Mouse (Mus musculus): ENCODE data around the gene Oas1h. TPM values are rescaled to one million over a fixed set of nuclear protein-coding genes. Genes with fewer than 3 reads are reported as not detected.

Oas1h gene
- polyA plus RNA-seq, 1 experiment from 2014 or later = not detected

DNA sequence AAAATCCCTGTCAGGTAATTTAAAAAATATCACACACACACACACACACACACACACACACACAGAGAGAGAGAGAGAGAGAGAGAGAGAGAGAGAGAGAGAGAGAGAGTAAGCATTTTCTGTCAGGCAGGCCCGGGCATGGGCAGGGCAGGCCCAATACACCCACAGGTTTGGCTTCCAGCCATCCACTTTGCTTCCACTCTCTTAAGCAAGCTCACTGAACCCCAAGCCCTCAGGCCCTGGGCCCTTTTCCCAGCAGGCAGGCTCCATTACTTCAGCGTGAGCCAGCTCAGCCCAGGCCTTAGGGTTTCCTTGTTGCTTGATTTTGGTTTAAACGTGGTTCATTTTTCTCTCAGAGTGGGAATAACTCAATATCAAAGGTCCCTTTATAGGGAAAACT, 16.5 kb upstream of the Oas1h start:
- no peak overlapping the region for H3K4me3 ChIP-seq (ENCODE audit: low read length)
- no peak overlapping the region for H3K27ac ChIP-seq (ENCODE audit: low read length)
- H3K4me2 ChIP-seq (ENCODE audit: low read depth, low read length) = no peak overlapping the region
- 77% methylated on average over 3 of the region's 3 CpGs for WGBS
- H3K27me3 ChIP-seq (replicated peaks; ENCODE audit: control insufficient read depth, insufficient read depth, low read length) = no peaks in the 10 kb centered on the region
- no peaks in the 10 kb centered on the region for H3K36me3 ChIP-seq (ENCODE audit: control insufficient read depth, insufficient read depth, low read length)
- 0 out of 2 replicates have a peak overlapping the region, but pooled peaks have one; percentile 11 for H3K9ac ChIP-seq (ENCODE audit: low read depth, low read length)
- H3K4me1 ChIP-seq (ENCODE audit: control insufficient read depth, insufficient read depth, low read length) = peaks cover 6% of the 10 kb centered on the region
- no peak for ATAC-seq
- H3K9me3 ChIP-seq (ENCODE audit: control insufficient read depth, low read length) = no peaks in the 10 kb centered on the region

DNA sequence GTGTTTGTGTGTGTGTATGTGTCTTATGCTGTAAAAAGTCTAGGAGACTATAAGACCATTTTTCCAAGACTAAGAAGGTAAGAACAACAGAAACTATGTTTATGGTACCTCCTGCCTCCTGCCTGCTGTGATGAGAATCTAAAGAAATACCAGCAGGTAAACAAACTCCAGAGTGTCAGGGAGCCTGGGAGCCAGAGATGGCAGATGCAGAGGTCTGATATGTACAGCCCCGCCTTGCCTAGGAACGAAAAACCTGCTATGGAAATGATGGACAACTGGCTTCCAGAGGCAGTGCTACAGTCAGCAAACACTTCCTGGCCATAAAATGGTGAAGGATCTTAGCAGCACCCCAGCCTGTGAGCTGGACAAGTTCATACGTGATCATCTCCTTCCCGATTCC, 14.2 kb upstream of the Oas1h start, which contains the start of gene Oas1f:
Gene Oas1f, plus strand, starts transcription at position 301 of the 400 bp plus-strand sequence.
- no peaks in the 10 kb centered on the region for H3K9me3 ChIP-seq (ENCODE audit: control insufficient read depth, low read length)
- no peaks in the 10 kb centered on the region for H3K36me3 ChIP-seq (ENCODE audit: control insufficient read depth, insufficient read depth, low read length)
- no peak within 1 kb of the TSS for H3K4me2 ChIP-seq (ENCODE audit: low read depth, low read length)
- no peaks in the 10 kb centered on the region for H3K27me3 ChIP-seq (replicated peaks; ENCODE audit: control insufficient read depth, insufficient read depth, low read length)
- peaks cover 6% of the 10 kb centered on the region for H3K4me1 ChIP-seq (ENCODE audit: control insufficient read depth, insufficient read depth, low read length)
- no peak within 1 kb of the TSS for H3K27ac ChIP-seq (ENCODE audit: low read length)
- no peak within 1 kb of the TSS for H3K4me3 ChIP-seq (ENCODE audit: low read length)
- 53% methylated on average over 4 of the region's 4 CpGs for WGBS
- ATAC-seq = no peak
- H3K9ac ChIP-seq (ENCODE audit: low read depth, low read length) = no peak within 1 kb of the TSS

GRCm38 (mm10) chr5:120849601-120850136, 11.6 kb upstream of the Oas1h start:
- WGBS = 69% methylated on average over 3 of the region's 3 CpGs
- Histone ChIP-seq H3K4me3 (ENCODE audit: low read length) (no peak overlapping the region), H3K9me3 (ENCODE audit: control insufficient read depth, low read length) (no peaks in the 10 kb centered on the region), H3K27ac (ENCODE audit: low read length) (no peak overlapping the region), H3K4me2 (ENCODE audit: low read depth, low read length) (no peak overlapping the region), H3K36me3 (ENCODE audit: control insufficient read depth, insufficient read depth, low read length) (no peaks in the 10 kb centered on the region), H3K9ac (ENCODE audit: low read depth, low read length) (no peak overlapping the region), H3K4me1 (ENCODE audit: control insufficient read depth, insufficient read depth, low read length) (peaks cover 6% of the 10 kb centered on the region), H3K27me3 (replicated peaks; ENCODE audit: control insufficient read depth, insufficient read depth, low read length) (no peaks in the 10 kb centered on the region)
- ATAC-seq = no peak

GRCm38 (mm10) chr5:120859241-120859640, 2.0 kb upstream of the Oas1h start:
- Histone ChIP-seq H3K27me3 (replicated peaks; ENCODE audit: control insufficient read depth, insufficient read depth, low read length) (no peaks in the 10 kb centered on the region), H3K4me3 (ENCODE audit: low read length) (no peak overlapping the region), H3K36me3 (ENCODE audit: control insufficient read depth, insufficient read depth, low read length) (no peaks in the 10 kb centered on the region), H3K27ac (ENCODE audit: low read length) (no peak overlapping the region), H3K4me1 (ENCODE audit: control insufficient read depth, insufficient read depth, low read length) (no peaks in the 10 kb centered on the region), H3K9me3 (ENCODE audit: control insufficient read depth, low read length) (no peaks in the 10 kb centered on the region), H3K4me2 (ENCODE audit: low read depth, low read length) (no peak overlapping the region), H3K9ac (ENCODE audit: low read depth, low read length) (no peak overlapping the region)
- ATAC-seq = no peak
- 71% methylated on average over 2 of the region's 2 CpGs for WGBS

- 70% methylated on average over 3 of the region's 3 CpGs for WGBS
These were observed 4.2 kb downstream of the Oas1h start for GRCm38 (mm10) chr5:120865336-120865860.

DNA sequence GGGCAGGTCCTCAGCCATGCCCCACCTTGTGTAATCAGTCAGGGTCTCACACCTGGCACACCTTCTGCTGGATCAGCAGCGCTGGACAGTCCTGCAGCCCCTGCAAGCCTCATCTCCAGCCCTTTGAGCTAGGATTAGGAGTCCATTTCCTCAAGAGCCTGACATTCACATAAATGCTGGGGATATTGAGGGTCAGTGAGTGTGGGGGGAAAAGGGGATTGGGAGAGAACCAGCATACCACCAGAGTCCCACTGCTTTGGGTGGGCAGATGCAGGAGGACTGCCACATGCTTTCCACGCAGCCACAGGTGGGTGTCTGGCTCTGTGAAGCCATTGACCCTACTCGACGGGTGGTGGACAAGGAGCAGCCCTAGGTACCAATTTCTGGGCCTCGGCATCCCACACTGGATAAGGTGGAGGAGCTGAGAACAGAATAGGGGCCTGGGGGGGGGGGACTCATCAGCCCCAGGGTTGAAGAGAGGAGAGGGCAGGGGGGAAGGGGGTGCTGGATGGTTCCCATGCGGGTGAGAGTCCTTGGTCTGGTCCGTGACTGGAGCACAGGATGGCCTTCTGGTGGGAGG, 8.3 kb downstream of the Oas1h start:
- no peaks in the 10 kb centered on the region for H3K4me1 ChIP-seq (ENCODE audit: control insufficient read depth, insufficient read depth, low read length)
- H3K9ac ChIP-seq (ENCODE audit: low read depth, low read length) = no peak overlapping the region
- H3K27ac ChIP-seq (ENCODE audit: low read length) = no peak overlapping the region
- H3K4me2 ChIP-seq (ENCODE audit: low read depth, low read length) = no peak overlapping the region
- no peak overlapping the region for H3K4me3 ChIP-seq (ENCODE audit: low read length)
- WGBS = 84% methylated on average over 7 of the region's 7 CpGs
- no peaks in the 10 kb centered on the region for H3K27me3 ChIP-seq (replicated peaks; ENCODE audit: control insufficient read depth, insufficient read depth, low read length)
- H3K36me3 ChIP-seq (ENCODE audit: control insufficient read depth, insufficient read depth, low read length) = no peaks in the 10 kb centered on the region
- ATAC-seq = no peak
- H3K9me3 ChIP-seq (ENCODE audit: control insufficient read depth, low read length) = no peaks in the 10 kb centered on the region

More at GRCm38 (mm10) chr5:120865336-120865860, 4.2 kb downstream of the Oas1h start:
- H3K4me2 ChIP-seq (ENCODE audit: low read depth, low read length) = no peak overlapping the region
- no peak for ATAC-seq
- no peak overlapping the region for H3K27ac ChIP-seq (ENCODE audit: low read length)
- H3K4me1 ChIP-seq (ENCODE audit: control insufficient read depth, insufficient read depth, low read length) = no peaks in the 10 kb centered on the region
- H3K4me3 ChIP-seq (ENCODE audit: low read length) = no peak overlapping the region
- no peaks in the 10 kb centered on the region for H3K9me3 ChIP-seq (ENCODE audit: control insufficient read depth, low read length)
- no peaks in the 10 kb centered on the region for H3K36me3 ChIP-seq (ENCODE audit: control insufficient read depth, insufficient read depth, low read length)
- no peaks in the 10 kb centered on the region for H3K27me3 ChIP-seq (replicated peaks; ENCODE audit: control insufficient read depth, insufficient read depth, low read length)
- H3K9ac ChIP-seq (ENCODE audit: low read depth, low read length) = no peak overlapping the region

DNA sequence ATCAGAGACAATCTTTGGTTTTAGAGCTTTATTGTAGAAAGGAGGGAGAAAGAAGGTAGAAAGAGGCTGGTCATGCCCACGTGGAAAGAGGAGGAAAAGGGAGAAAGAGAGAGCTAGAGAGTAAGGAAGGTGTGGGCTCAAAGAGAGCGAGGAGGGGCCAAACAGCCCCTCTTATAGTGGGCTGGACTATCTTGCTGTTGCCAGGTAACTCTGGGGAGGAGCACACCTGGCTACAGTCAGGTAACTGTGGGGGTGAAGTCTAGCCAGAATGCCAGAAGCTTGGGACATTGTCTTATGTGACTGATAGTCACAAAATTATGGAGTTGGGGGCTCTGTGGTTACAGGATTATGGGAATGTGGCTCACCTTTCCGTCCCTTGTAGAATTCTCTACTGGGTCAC, 8.9 kb downstream of the Oas1h start:
- no peaks in the 10 kb centered on the region for H3K27me3 ChIP-seq (replicated peaks; ENCODE audit: control insufficient read depth, insufficient read depth, low read length)
- 58% methylated on average over 3 of the region's 3 CpGs for whole genome bisulfite sequencing
- no peak overlapping the region for H3K4me2 ChIP-seq (ENCODE audit: low read depth, low read length)
- no peaks in the 10 kb centered on the region for H3K4me1 ChIP-seq (ENCODE audit: control insufficient read depth, insufficient read depth, low read length)
- H3K9me3 ChIP-seq (ENCODE audit: control insufficient read depth, low read length) = no peaks in the 10 kb centered on the region
- H3K4me3 ChIP-seq (ENCODE audit: low read length) = no peak overlapping the region
- no peak for ATAC-seq
- H3K9ac ChIP-seq (ENCODE audit: low read depth, low read length) = no peak overlapping the region
- H3K36me3 ChIP-seq (ENCODE audit: control insufficient read depth, insufficient read depth, low read length) = no peaks in the 10 kb centered on the region
- H3K27ac ChIP-seq (ENCODE audit: low read length) = no peak overlapping the region

DNA sequence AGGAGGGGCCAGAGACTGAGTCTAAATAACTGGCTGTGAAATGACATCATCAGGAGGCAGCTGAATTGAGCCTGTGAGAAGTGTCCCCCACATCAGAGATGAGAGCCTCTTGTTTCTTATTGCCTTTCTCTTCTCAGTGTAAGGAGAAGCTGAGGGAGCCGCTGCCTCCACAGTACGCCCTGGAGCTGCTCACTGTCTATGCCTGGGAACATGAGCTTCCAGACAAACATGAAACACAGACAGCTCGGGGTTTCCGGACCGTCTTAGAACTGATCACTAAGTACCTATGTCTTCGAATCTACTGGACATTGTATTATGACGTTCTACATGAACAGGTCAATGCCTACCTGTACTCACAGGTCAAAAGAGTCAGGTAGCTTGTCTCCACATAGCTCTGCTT, 9.6 kb downstream of the Oas1h start:
- no peak overlapping the region for H3K9ac ChIP-seq (ENCODE audit: low read depth, low read length)
- H3K4me2 ChIP-seq (ENCODE audit: low read depth, low read length) = no peak overlapping the region
- no peak overlapping the region for H3K27ac ChIP-seq (ENCODE audit: low read length)
- H3K9me3 ChIP-seq (ENCODE audit: control insufficient read depth, low read length) = no peaks in the 10 kb centered on the region
- H3K27me3 ChIP-seq (replicated peaks; ENCODE audit: control insufficient read depth, insufficient read depth, low read length) = no peaks in the 10 kb centered on the region
- ATAC-seq = no peak
- H3K36me3 ChIP-seq (ENCODE audit: control insufficient read depth, insufficient read depth, low read length) = no peaks in the 10 kb centered on the region
- H3K4me1 ChIP-seq (ENCODE audit: control insufficient read depth, insufficient read depth, low read length) = no peaks in the 10 kb centered on the region
- 79% methylated on average over 7 of the region's 7 CpGs for WGBS
- no peak overlapping the region for H3K4me3 ChIP-seq (ENCODE audit: low read length)

GRCm38 (mm10) chr5:120871469-120871868, 10.2 kb downstream of the Oas1h start:
- ATAC-seq = no peak
- Histone ChIP-seq H3K9ac (ENCODE audit: low read depth, low read length) (no peak overlapping the region), H3K4me3 (ENCODE audit: low read length) (no peak overlapping the region), H3K9me3 (ENCODE audit: control insufficient read depth, low read length) (no peaks in the 10 kb centered on the region), H3K36me3 (ENCODE audit: control insufficient read depth, insufficient read depth, low read length) (no peaks in the 10 kb centered on the region), H3K27me3 (replicated peaks; ENCODE audit: control insufficient read depth, insufficient read depth, low read length) (no peaks in the 10 kb centered on the region), H3K4me1 (ENCODE audit: control insufficient read depth, insufficient read depth, low read length) (no peaks in the 10 kb centered on the region), H3K4me2 (ENCODE audit: low read depth, low read length) (no peak overlapping the region), H3K27ac (ENCODE audit: low read length) (no peak overlapping the region)
- 56% methylated on average over 2 of the region's 2 CpGs for WGBS
